In the genomic region with DNA sequence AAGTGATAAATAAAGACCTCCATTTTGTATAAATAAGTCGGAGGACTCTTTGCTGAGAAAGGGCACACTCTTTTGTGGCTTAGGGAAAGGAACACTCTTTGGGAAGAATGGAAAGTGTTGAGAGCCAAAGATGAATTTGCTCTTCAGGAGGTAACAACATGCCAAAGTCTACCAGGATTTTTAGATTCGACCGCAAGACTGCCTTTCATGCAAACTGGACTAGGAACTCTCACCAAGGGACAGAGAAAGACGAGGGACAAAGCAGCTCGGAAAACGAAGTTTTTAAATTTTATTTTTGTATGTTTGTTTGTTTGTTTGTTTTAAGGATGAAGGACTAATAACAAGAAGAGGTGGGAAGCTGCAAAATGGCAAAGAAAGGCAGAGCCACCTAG, we compare ENCODE assay signal across 10 mouse cellular contexts. TPM values are rescaled to one million over a fixed set of nuclear protein-coding genes. Genes with fewer than 3 reads are reported as not detected.
DNase-seq lines count a peak whose midpoint lies in the region; ATAC-seq lines count a peak whose summit lies in the region.
"Had no signal": no experiment of that assay in that cellular context is flagged by ENCODE, and none has a peak within 500 bp of the region (broad histone marks: within the 10 kb centered on the region; RNA-seq: fewer than 3 reads in every experiment).

No protein-coding gene starts in this region.

- no peak overlapping the region for H3K9ac ChIP-seq in kidney, embryonic 15.5 days
- H3K9ac ChIP-seq in embryonic facial prominence, embryonic 15.5 days = no peak overlapping the region
- no peak overlapping the region for H3K9ac ChIP-seq in intestine, embryonic 14.5 days (ENCODE audit: low read length)
- peak overlapping the region; percentile 56; the same call in 1 of the 2 replicates for H3K9ac ChIP-seq in neural tube, embryonic 12.5 days

- ATAC-seq in kidney, embryonic 15.5 days (replicated peaks; ENCODE audit: low FRiP score) = 0 out of 2 replicates have a peak, but pooled peaks have one; percentile 9
- ATAC-seq in embryonic facial prominence, embryonic 15.5 days (ENCODE audit: insufficient number of reproducible peaks, low FRiP score, low TSS enrichment, low read depth) = no peak
- no peak for ATAC-seq in intestine, embryonic 14.5 days (replicated peaks; ENCODE audit: low FRiP score, low TSS enrichment, low read depth)
- peak; percentile 4; the same call in 1 of the 2 replicates for ATAC-seq in neural tube, embryonic 12.5 days (ENCODE audit: low FRiP score, low read depth)

- H3K36me3 ChIP-seq in kidney, embryonic 15.5 days = no peaks in the 10 kb centered on the region
- H3K36me3 ChIP-seq in embryonic facial prominence, embryonic 15.5 days = no peaks in the 10 kb centered on the region
- H3K36me3 ChIP-seq in intestine, embryonic 14.5 days (ENCODE audit: control insufficient read depth, insufficient read depth, low read length) = no peaks in the 10 kb centered on the region
- no peaks in the 10 kb centered on the region for H3K36me3 ChIP-seq in neural tube, embryonic 12.5 days

- no peak overlapping the region for H3K27ac ChIP-seq in kidney, embryonic 15.5 days
- no peak overlapping the region for H3K27ac ChIP-seq in embryonic facial prominence, embryonic 15.5 days (replicated peaks)
- H3K27ac ChIP-seq in intestine, embryonic 14.5 days (ENCODE audit: low read depth) = no peak overlapping the region
- H3K27ac ChIP-seq in neural tube, embryonic 12.5 days = no peak overlapping the region
- H3K27ac ChIP-seq: macrophage had no signal

- H3K4me2 ChIP-seq in kidney, embryonic 15.5 days = peak overlapping the region; percentile 82
- H3K4me2 ChIP-seq in embryonic facial prominence, embryonic 15.5 days (replicated peaks) = peak overlapping the region; percentile 71
- H3K4me2 ChIP-seq in intestine, embryonic 14.5 days (ENCODE audit: low read length) = peak overlapping the region; percentile 64
- peak overlapping the region; percentile 89 for H3K4me2 ChIP-seq in neural tube, embryonic 12.5 days (replicated peaks)

- no peaks in the 10 kb centered on the region for H3K9me3 ChIP-seq in kidney, embryonic 15.5 days (replicated peaks)
- no peaks in the 10 kb centered on the region for H3K9me3 ChIP-seq in embryonic facial prominence, embryonic 15.5 days (replicated peaks)
- H3K9me3 ChIP-seq in intestine, embryonic 14.5 days (ENCODE audit: control insufficient read depth, low read length) = no peaks in the 10 kb centered on the region
- no peaks in the 10 kb centered on the region for H3K9me3 ChIP-seq in neural tube, embryonic 12.5 days

- WGBS in kidney, embryonic 15.5 days = 21% methylated on average over 6 of the region's 6 CpGs
- WGBS in embryonic facial prominence, embryonic 15.5 days = 16% methylated on average over 6 of the region's 6 CpGs
- 20% methylated on average over 6 of the region's 6 CpGs for WGBS in intestine, embryonic 14.5 days
- 24% methylated on average over 6 of the region's 6 CpGs for WGBS in neural tube, embryonic 12.5 days

- DNase-seq in kidney, adult 8-10 months = no peak
- DNase-seq in intestine, embryonic 14.5 days (ENCODE audit: low spot score) = no peak
- no peak for DNase-seq in layer of hippocampus, postnatal 10 days (ENCODE audit: low spot score in 2 of 2)
- DNase-seq in frontal cortex, postnatal 36 days (ENCODE audit: low spot score in 2 of 2) = no peak
- DNase-seq in gastrocnemius, postnatal 10 days = no peak
- DNase-seq: spleen, adult 18-20 months had no signal

- H3K4me3 ChIP-seq in kidney, embryonic 15.5 days (replicated peaks) = peak overlapping the region; percentile 48
- H3K4me3 ChIP-seq in embryonic facial prominence, embryonic 15.5 days (replicated peaks) = peak overlapping the region; percentile 41
- peak overlapping the region; percentile 35 for H3K4me3 ChIP-seq in intestine, embryonic 14.5 days (ENCODE audit: low read depth, low read length)
- peak overlapping the region; percentile 57 for H3K4me3 ChIP-seq in neural tube, embryonic 12.5 days

- peaks cover 10% of the 10 kb centered on the region for H3K27me3 ChIP-seq in kidney, embryonic 15.5 days
- peaks cover 17% of the 10 kb centered on the region for H3K27me3 ChIP-seq in embryonic facial prominence, embryonic 15.5 days
- peaks cover 3% of the 10 kb centered on the region; the same call in 1 of the 2 replicates for H3K27me3 ChIP-seq in intestine, embryonic 14.5 days (replicated peaks; ENCODE audit: control insufficient read depth, insufficient read depth, low read length)
- no peaks in the 10 kb centered on the region for H3K27me3 ChIP-seq in neural tube, embryonic 12.5 days (replicated peaks)

- H3K4me1 ChIP-seq in kidney, embryonic 15.5 days = peaks cover 11% of the 10 kb centered on the region; the same call in 1 of the 2 replicates
- H3K4me1 ChIP-seq in embryonic facial prominence, embryonic 15.5 days = peaks cover 9% of the 10 kb centered on the region; the same call in 1 of the 2 replicates
- H3K4me1 ChIP-seq in intestine, embryonic 14.5 days (replicated peaks; ENCODE audit: control insufficient read depth, insufficient read depth, low read length) = no peaks in the 10 kb centered on the region; the same call in 1 of the 2 replicates
- peaks cover 5% of the 10 kb centered on the region; the same call in 1 of the 2 replicates for H3K4me1 ChIP-seq in neural tube, embryonic 12.5 days

RNA-seq across cellular contexts. Expression of gene Plcxd3, which starts 0.3 kb away (rescaled TPM):
- polyA plus RNA-seq in kidney, embryonic 15.5 days (2015; fragmentation: Nextera tagmentation; extraction: Ambion mirVana) = 2.6 and 4.6 TPM in 2 replicates
- 1.8 and 3.0 TPM in 2 replicates for polyA plus RNA-seq in embryonic facial prominence, embryonic 15.5 days (2015; fragmentation: Nextera tagmentation; extraction: Ambion mirVana)
- 1.2 and 1.8 TPM in 2 replicates for polyA plus RNA-seq in intestine, embryonic 14.5 days (2014; fragmentation: Nextera tagmentation; extraction: Ambion mirVana)
- 18.4 and 23.0 TPM in 2 replicates for polyA plus RNA-seq in neural tube, embryonic 12.5 days (2016; fragmentation: Nextera tagmentation; extraction: Ambion mirVana)
- 10 to 100 TPM; 27.0 to 30.7 TPM for total RNA-seq in layer of hippocampus, postnatal 10 days (2021)
- total RNA-seq in gastrocnemius, postnatal 10 days (2021) = under 1 TPM; 0.12 to 0.32 TPM
- polyA plus RNA-seq: macrophage had no signal

Comparison
In these comparisons a context has a peak if more than half of its experiments do, and no peak if none do; other contexts are left out.
1. ATAC-seq: peak in kidney, embryonic 15.5 days (single experiment) and neural tube, embryonic 12.5 days (single experiment); none in embryonic facial prominence, embryonic 15.5 days (single experiment) and intestine, embryonic 14.5 days (single experiment).
2. Peak in every context shown above with its lines, with median percentiles within 50 percentile points of each other: H3K4me2 ChIP-seq and H3K4me3 ChIP-seq.